Mouse (Mus musculus) limb, embryonic 14.5 days (tissue): ENCODE data around the gene Cdc42ep5. TPM values are rescaled to one million over a fixed set of nuclear protein-coding genes. Genes with fewer than 3 reads are reported as not detected.

Experiments
- ATAC-seq: fragments of 200-750 bp; cut with Nextera tagmentation; 2 replicates; pipeline ENCODE4 v1.8.0; 2017; ENCODE audit warnings: low read depth, moderate number of reproducible peaks, moderate TSS enrichment; ENCODE audit not compliant: low FRiP score
- DNase-seq: peaks from one replicate; pipeline ENCODE4 v3.0.0-alpha.2; 2015; ENCODE audit warnings: low spot score
- H3K27ac ChIP-seq: fragments of 300-500 bp; sonication (generic); replicated peaks from 2 replicates; pipeline ENCODE4 v1.5.1; 2014; ENCODE audit warnings: low read depth, mild to moderate bottlenecking, low read length, moderate library complexity, mixed read lengths
- H3K27me3 ChIP-seq: fragments of 300-500 bp; sonication (generic); 2 replicates; pipeline ENCODE4 v1.6.1; 2014; ENCODE audit warnings: low read length, mixed read lengths; ENCODE audit not compliant: control insufficient read depth, insufficient read depth
- H3K36me3 ChIP-seq: fragments of 300-500 bp; sonication (generic); 2 replicates; pipeline ENCODE4 v1.6.1; 2014; ENCODE audit warnings: mild to moderate bottlenecking, low read length, moderate library complexity, mixed read lengths; ENCODE audit not compliant: control insufficient read depth, insufficient read depth
- H3K4me1 ChIP-seq: fragments of 300-500 bp; sonication (generic); 2 replicates; pipeline ENCODE4 v1.6.1; 2014; ENCODE audit warnings: antibody characterized with exemption, low read length, mixed read lengths; ENCODE audit not compliant: control insufficient read depth, insufficient read depth
- H3K4me2 ChIP-seq: fragments of 300-500 bp; sonication (generic); replicated peaks from 2 replicates; pipeline ENCODE4 v1.6.1; 2014; ENCODE audit warnings: low read depth, mild to moderate bottlenecking, low read length, moderate library complexity; ENCODE audit not compliant: severe bottlenecking
- H3K4me3 ChIP-seq: fragments of 300-500 bp; sonication (generic); replicated peaks from 2 replicates; pipeline ENCODE4 v1.5.1; 2014; ENCODE audit warnings: low read length
- H3K9ac ChIP-seq: fragments of 300-500 bp; sonication (generic); 2 replicates; pipeline ENCODE4 v1.6.1; 2014; ENCODE audit warnings: mild to moderate bottlenecking, low read depth, low read length, moderate library complexity; ENCODE audit not compliant: severe bottlenecking
- H3K9me3 ChIP-seq: fragments of 300-500 bp; sonication (generic); 2 replicates; pipeline ENCODE4 v1.6.1; 2016; ENCODE audit warnings: low read length; ENCODE audit not compliant: control insufficient read depth
- POLR2A ChIP-seq: fragments of 200-500 bp; IDR thresholded peaks from 2 replicates; pipeline ENCODE4 v1.8.0; 2012; ENCODE audit warnings: inconsistent platforms, mild to moderate bottlenecking, moderate library complexity, borderline replicate concordance; ENCODE audit not compliant: insufficient read depth, insufficient read length; ENCODE audit errors: extremely low read depth
- WGBS: fragments of 180-500 bp; shearing (Covaris S2); extraction: QIAGEN DNeasy Blood & Tissue Kit; methylation state at CpG from one replicate; pipeline ENCODE4 v1.1.7; 2014; 5-methylcytosine and 5-hydroxymethylcytosine counted together
- polyA plus RNA-seq, 2 experiments: library from polyadenylated mRNA; depleted of rRNA in 1 of 2; stranded (reverse) in 1 of 2; unstranded in 1 of 2; fragments of >200 nt; fragmentation: Nextera tagmentation in 1 of 2; extraction: Ambion mirVana in 1 of 2; gene quantifications; 2 replicates each; pipeline versions ENCODE4 v1.2.1 to v1.2.3; 2012 to 2014

Gene Cdc42ep5
- polyA plus RNA-seq, 2 experiments, result 79.3 to 89.0 TPM

DNA sequence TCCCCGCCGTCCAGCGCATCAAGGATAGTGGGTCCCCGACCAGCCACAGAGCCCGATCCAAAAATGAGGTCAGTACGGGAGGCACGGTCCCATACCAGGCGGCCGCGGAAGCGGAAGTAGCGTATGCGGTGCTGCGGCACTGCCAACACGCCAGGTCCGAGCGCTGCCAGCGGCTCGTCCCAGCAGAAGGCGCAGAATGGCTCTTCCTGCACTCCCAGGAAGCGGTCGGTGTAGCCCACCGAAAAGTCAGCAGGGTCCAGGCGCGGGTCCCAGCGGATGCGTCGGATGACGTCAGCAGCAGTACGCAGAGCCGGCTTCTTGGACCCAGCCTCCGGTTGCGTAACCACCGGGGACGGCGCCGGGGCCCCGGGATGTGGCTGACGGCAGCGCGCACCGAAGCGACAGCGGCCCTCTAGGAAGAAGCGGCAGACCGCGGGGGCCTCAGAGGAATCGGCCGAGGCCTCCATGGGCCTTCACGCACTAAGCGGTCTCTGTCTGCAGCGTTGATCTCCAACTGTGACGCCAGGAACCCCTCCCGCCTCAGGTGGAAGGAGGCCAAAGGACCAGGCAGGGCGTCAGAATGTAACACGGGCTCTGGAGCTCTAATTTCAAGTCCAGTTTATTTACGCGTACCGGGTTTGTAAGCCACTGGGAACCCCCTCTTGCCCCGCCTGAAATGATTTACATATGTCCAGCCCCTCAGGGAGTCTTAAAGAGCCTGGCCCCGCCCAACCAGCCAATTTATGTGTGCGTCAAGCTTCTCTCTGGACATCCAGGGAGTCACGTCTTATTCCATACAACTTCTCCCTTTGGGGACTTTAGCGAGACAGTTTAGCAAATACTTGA lies 15.2 kb downstream of the Cdc42ep5 start:
- WGBS, result 2% methylated on average over 64 of the region's 64 CpGs
- DNase-seq (peak; percentile 83), ATAC-seq (peak; percentile 65)
- Histone ChIP-seq H3K4me3 (peak overlapping the region; percentile 52), H3K9me3 (no peaks in the 10 kb centered on the region), H3K27me3 (peaks cover 11% of the 10 kb centered on the region; the same call in 1 of the 2 replicates), H3K9ac (peak overlapping the region; percentile 77), H3K4me1 (peaks cover 18% of the 10 kb centered on the region), H3K36me3 (peaks cover 52% of the 10 kb centered on the region), H3K4me2 (peak overlapping the region; percentile 68), H3K27ac (peak overlapping the region; percentile 86)
- TF ChIP-seq POLR2A, result no peak

DNA sequence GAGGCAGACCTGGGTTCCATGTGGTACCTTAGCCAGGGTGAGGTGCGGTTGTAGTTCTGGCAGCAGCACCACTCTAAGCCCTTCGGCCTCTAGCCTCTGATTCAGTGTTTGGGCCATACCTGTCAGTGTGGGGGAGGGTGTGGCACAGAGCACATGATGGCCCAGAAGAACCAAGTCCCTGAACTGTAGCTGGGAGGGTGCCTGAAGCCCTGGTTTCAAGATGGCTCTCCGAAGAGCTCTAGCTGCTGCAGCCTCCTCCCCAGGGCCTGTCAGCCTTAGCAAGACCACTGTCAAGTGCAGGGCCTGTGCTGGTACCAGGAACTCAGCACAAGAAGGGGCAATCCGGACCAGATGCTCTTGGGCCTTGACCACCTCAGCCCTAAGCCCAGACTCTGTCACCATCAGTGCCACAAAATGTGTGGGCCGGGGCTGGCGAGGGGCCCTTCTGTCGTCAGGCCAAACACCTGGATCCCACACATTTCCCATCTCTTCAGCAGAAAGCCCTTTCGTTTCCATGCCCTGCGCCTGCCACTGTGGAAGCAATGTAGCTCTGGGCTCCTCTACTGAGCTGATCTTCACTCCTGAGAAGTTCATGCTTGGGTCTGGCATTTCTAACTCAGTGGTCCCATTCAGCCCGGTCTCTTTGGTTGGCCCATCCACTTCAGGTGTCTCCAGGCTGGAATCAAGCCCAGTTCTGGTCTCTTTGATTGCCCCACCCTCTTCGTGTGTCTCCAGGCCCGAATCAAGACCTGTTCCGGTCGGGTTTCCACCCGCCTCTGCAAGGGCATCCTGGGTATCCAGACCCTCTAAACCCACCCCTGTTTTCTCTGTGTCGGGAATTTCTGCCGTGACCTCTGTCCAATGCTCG lies 16.1 kb downstream of the Cdc42ep5 start:
- peaks cover 11% of the 10 kb centered on the region; the same call in 1 of the 2 replicates for H3K27me3 ChIP-seq
- H3K4me2 ChIP-seq, result peak overlapping the region; percentile 68
- peaks cover 18% of the 10 kb centered on the region for H3K4me1 ChIP-seq
- TF ChIP-seq POLR2A, result no peak
- H3K9ac ChIP-seq, result peak overlapping the region; percentile 77
- ATAC-seq (peak; percentile 8; the same call in 1 of the 2 replicates), DNase-seq (no peak)
- H3K4me3 ChIP-seq, result peak overlapping the region; percentile 52
- no peaks in the 10 kb centered on the region for H3K9me3 ChIP-seq
- peak overlapping the region; percentile 86 for H3K27ac ChIP-seq
- peaks cover 61% of the 10 kb centered on the region for H3K36me3 ChIP-seq
- WGBS, result 26% methylated on average over 18 of the region's 18 CpGs

DNA sequence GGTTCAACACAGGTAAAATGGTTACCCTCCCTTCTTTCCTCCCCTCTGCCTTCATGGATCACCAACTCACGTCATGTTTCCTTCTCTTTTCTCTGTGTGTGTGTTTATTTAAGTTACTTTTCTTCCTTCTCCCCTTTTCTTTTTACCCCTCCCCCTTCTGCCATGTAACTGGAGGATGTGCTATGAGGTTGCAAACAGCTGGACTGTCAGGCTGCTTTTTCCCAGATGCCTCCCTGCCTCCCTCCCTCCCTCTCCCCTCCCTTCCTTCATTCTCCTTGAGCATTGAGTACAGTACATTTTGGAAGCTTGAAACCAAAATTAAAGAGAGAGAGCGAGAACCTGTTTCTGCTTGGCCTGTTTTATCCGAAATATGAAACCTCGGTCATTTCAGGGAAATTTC lies 16.8 kb downstream of the Cdc42ep5 start:
- no peak for TF ChIP-seq POLR2A
- Histone ChIP-seq H3K27ac (no peak overlapping the region), H3K9me3 (no peaks in the 10 kb centered on the region), H3K4me3 (no peak overlapping the region), H3K36me3 (peaks cover 68% of the 10 kb centered on the region), H3K4me1 (peaks cover 18% of the 10 kb centered on the region), H3K9ac (no peak overlapping the region), H3K27me3 (peaks cover 11% of the 10 kb centered on the region; the same call in 1 of the 2 replicates), H3K4me2 (no peak overlapping the region)
- DNase-seq (no peak), ATAC-seq (no peak)
- 82% methylated on average over 4 of the region's 4 CpGs for WGBS

DNA sequence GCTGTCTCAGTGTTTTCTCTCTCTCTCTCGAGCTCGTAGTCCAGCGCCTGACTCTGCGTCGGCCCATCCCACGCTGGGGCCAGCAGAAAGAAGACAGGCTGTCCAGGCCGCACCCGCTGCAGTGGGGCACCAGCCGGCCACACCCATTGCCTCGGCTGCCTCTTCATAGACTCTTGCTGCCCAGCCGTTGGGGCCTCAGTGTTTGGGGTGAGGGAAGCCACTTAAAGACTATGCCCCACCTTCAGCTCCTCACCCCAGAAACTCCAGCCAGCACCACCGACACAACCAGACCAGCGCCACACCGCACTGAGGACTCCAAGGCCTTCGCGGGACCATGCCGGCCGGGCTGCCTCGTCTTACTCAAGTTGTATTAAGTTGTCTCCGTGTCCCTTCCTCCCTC lies 17.3 kb downstream of the Cdc42ep5 start:
- no peak overlapping the region for H3K9ac ChIP-seq
- no peak for TF ChIP-seq POLR2A
- no peak overlapping the region for H3K27ac ChIP-seq
- DNase-seq, result no peak
- WGBS, result 90% methylated on average over 20 of the region's 20 CpGs
- peaks cover 73% of the 10 kb centered on the region for H3K36me3 ChIP-seq
- H3K4me2 ChIP-seq, result no peak overlapping the region
- no peak for ATAC-seq
- H3K4me1 ChIP-seq, result peaks cover 18% of the 10 kb centered on the region
- H3K27me3 ChIP-seq, result peaks cover 11% of the 10 kb centered on the region; the same call in 1 of the 2 replicates
- H3K4me3 ChIP-seq, result no peak overlapping the region
- no peaks in the 10 kb centered on the region for H3K9me3 ChIP-seq

DNA sequence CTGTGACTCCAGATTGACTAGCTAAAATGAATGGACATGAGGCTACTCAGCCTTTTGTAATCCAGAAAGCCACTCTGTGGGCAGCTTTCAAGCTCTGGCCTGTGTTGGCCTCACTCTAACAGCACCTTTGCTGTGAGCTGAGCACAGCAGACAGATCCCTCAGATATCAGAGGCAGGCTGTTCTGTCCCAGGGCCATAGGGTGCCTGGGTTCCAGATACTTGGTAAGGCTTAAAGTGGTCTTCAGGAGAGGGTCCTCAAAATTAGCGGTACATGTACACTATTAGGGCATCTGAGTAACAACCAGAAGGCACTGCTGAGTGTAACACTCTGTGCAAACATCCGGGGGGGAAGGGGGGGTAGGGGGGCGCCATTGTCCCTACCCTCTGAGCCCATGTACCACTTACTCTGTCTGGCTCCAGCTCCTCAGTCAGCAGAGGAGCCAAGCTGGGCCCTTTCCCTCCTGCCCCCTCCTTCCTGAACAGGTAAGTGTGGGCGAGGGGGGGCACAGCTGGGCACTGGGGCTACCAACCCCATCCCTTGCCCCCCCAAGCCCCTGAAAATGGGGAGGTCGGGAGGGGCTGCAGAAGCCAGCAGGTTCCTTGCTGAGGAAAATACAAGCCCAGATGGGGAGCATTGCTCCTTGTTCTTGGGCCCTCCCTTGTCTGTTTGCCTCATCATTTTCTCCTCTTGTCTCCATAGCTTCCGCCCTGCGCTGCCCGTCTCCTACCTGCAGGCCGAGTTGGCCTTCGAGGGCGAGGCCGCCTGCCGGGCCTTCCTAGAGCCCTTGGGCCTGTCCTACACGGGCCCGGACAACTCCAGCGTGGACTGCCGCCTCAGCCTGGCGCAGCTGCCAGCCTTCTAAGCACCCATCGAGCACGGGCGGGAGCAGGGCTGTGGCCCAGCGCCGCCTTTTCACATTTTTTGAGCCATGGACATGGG lies 18.1 kb downstream of the Cdc42ep5 start:
- no peaks in the 10 kb centered on the region for H3K9me3 ChIP-seq
- no peak overlapping the region for H3K4me3 ChIP-seq
- peaks cover 80% of the 10 kb centered on the region for H3K36me3 ChIP-seq
- no peak overlapping the region for H3K9ac ChIP-seq
- H3K27me3 ChIP-seq, result peaks cover 10% of the 10 kb centered on the region; the same call in 1 of the 2 replicates
- WGBS, result 94% methylated on average over 23 of the region's 23 CpGs
- H3K27ac ChIP-seq, result no peak overlapping the region
- DNase-seq (no peak), ATAC-seq (no peak)
- no peak for TF ChIP-seq POLR2A
- no peak overlapping the region for H3K4me2 ChIP-seq
- peaks cover 18% of the 10 kb centered on the region for H3K4me1 ChIP-seq
